Mouse (Mus musculus) limb, embryonic 12.5 days (tissue): ENCODE results near the gene Znrf4. TPM values are rescaled to one million over a fixed set of nuclear protein-coding genes. Genes with fewer than 3 reads are reported as not detected.

Source experiments
- ATAC-seq: fragments of 200-750 bp; cut with Nextera tagmentation; 2 replicates; pipeline ENCODE4 v1.8.0; 2017; ENCODE audit warnings: low read depth, moderate TSS enrichment; ENCODE audit not compliant: insufficient number of reproducible peaks, insufficient read depth, low FRiP score, low TSS enrichment
- H3K27ac ChIP-seq: fragments of 300-500 bp; sonication (generic); 2 replicates; pipeline ENCODE4 v1.5.1; 2016; ENCODE audit warnings: mild to moderate bottlenecking, moderate library complexity
- H3K27me3 ChIP-seq: fragments of 300-500 bp; sonication (generic); 2 replicates; pipeline ENCODE4 v1.6.1; 2016; ENCODE audit warnings: mild to moderate bottlenecking, moderate library complexity
- H3K36me3 ChIP-seq: fragments of 300-500 bp; sonication (generic); 2 replicates; pipeline ENCODE4 v1.6.1; 2016; ENCODE audit warnings: mild to moderate bottlenecking, moderate library complexity
- H3K4me1 ChIP-seq: fragments of 300-500 bp; sonication (generic); replicated peaks from 2 replicates; pipeline ENCODE4 v1.6.1; 2016
- H3K4me2 ChIP-seq: fragments of 300-500 bp; sonication (generic); 2 replicates; pipeline ENCODE4 v1.6.1; 2016; ENCODE audit warnings: mild to moderate bottlenecking, moderate library complexity
- H3K4me3 ChIP-seq: fragments of 300-500 bp; sonication (generic); replicated peaks from 2 replicates; pipeline ENCODE4 v1.5.1; 2016; ENCODE audit warnings: mild to moderate bottlenecking
- H3K9ac ChIP-seq: fragments of 300-500 bp; sonication (generic); replicated peaks from 2 replicates; pipeline ENCODE4 v1.6.1; 2016; ENCODE audit warnings: mild to moderate bottlenecking, moderate library complexity
- H3K9me3 ChIP-seq: fragments of 300-500 bp; sonication (generic); 2 replicates; pipeline ENCODE4 v1.6.1; 2016; ENCODE audit warnings: mild to moderate bottlenecking, moderate library complexity
- WGBS: fragments of 180-500 bp; shearing (Covaris S2); methylation state at CpG from one replicate; pipeline ENCODE4 v1.1.7; 2016; 5-methylcytosine and 5-hydroxymethylcytosine counted together
- polyA plus RNA-seq: library from polyadenylated mRNA; unstranded; fragments of >200 nt; fragmentation: Nextera tagmentation; extraction: Ambion mirVana; gene quantifications from 2 replicates; pipeline ENCODE4 v1.2.1, GENCODE M21; 2016

Gene Znrf4
- polyA plus RNA-seq, 1 experiment from 2014 or later: not detected

- no peaks in the 10 kb centered on the region for H3K9me3 ChIP-seq
- 83% methylated on average over 6 of the region's 6 CpGs for WGBS
- H3K27me3 ChIP-seq: peaks cover 15% of the 10 kb centered on the region
- H3K9ac ChIP-seq: no peak overlapping the region
- H3K4me1 ChIP-seq: peaks cover 61% of the 10 kb centered on the region
- peaks cover 10% of the 10 kb centered on the region; the same call in 1 of the 2 replicates for H3K36me3 ChIP-seq
- no peak overlapping the region for H3K4me3 ChIP-seq
- ATAC-seq: no peak
- 0 out of 2 replicates have a peak overlapping the region, but pooled peaks have one; percentile 4 for H3K27ac ChIP-seq
- no peak overlapping the region for H3K4me2 ChIP-seq
Measured at GRCm38 (mm10) chr17:56466747-56467146, 45.5 kb downstream of the Znrf4 start.

GRCm38 (mm10) chr17:56464817-56465216 lies 47.4 kb downstream of the Znrf4 start:
- no peak overlapping the region for H3K4me2 ChIP-seq
- ATAC-seq: no peak
- H3K36me3 ChIP-seq: peaks cover 10% of the 10 kb centered on the region; the same call in 1 of the 2 replicates
- 0 out of 2 replicates have a peak overlapping the region, but pooled peaks have one; percentile 50 for H3K27ac ChIP-seq
- no peak overlapping the region for H3K4me3 ChIP-seq
- no peak overlapping the region for H3K9ac ChIP-seq
- H3K9me3 ChIP-seq: no peaks in the 10 kb centered on the region
- WGBS: 86% methylated on average over 7 of the region's 7 CpGs
- H3K27me3 ChIP-seq: no peaks in the 10 kb centered on the region; the same call in 1 of the 2 replicates
- H3K4me1 ChIP-seq: peaks cover 61% of the 10 kb centered on the region

- ATAC-seq: no peak
- H3K9me3 ChIP-seq: no peaks in the 10 kb centered on the region
- H3K4me3 ChIP-seq: no peak overlapping the region
- 81% methylated on average over 2 of the region's 2 CpGs for WGBS
- no peak overlapping the region for H3K4me2 ChIP-seq
- peaks cover 61% of the 10 kb centered on the region for H3K4me1 ChIP-seq
- H3K27me3 ChIP-seq: no peaks in the 10 kb centered on the region; the same call in 1 of the 2 replicates
- 0 out of 2 replicates have a peak overlapping the region, but pooled peaks have one; percentile 50 for H3K27ac ChIP-seq
- peaks cover 10% of the 10 kb centered on the region; the same call in 1 of the 2 replicates for H3K36me3 ChIP-seq
- H3K9ac ChIP-seq: no peak overlapping the region
Measured at GRCm38 (mm10) chr17:56464345-56464744, 47.9 kb downstream of the Znrf4 start.

- Histone ChIP-seq H3K9me3 (no peaks in the 10 kb centered on the region), H3K4me2 (peak overlapping the region; percentile 89), H3K36me3 (peaks cover 4% of the 10 kb centered on the region; the same call in 1 of the 2 replicates), H3K27me3 (no peaks in the 10 kb centered on the region), H3K4me3 (no peak overlapping the region; the same call in 1 of the 2 replicates), H3K9ac (peak overlapping the region; percentile 23; the same call in 1 of the 2 replicates), H3K27ac (peak overlapping the region; percentile 98), H3K4me1 (peaks cover 64% of the 10 kb centered on the region)
- WGBS: 16% methylated on average over 1 of the region's 1 CpGs
- ATAC-seq: no peak
Measured at GRCm38 (mm10) chr17:56463500-56463899, 48.7 kb downstream of the Znrf4 start.

- peak overlapping the region; percentile 89 for H3K4me2 ChIP-seq
- no peaks in the 10 kb centered on the region for H3K9me3 ChIP-seq
- peaks cover 59% of the 10 kb centered on the region for H3K4me1 ChIP-seq
- peak overlapping the region; percentile 23; the same call in 1 of the 2 replicates for H3K9ac ChIP-seq
- H3K4me3 ChIP-seq: peak overlapping the region; percentile 70
- WGBS: 2% methylated on average over 17 of the region's 17 CpGs
- peaks cover 6% of the 10 kb centered on the region for H3K36me3 ChIP-seq
- ATAC-seq: no peak; the same call in 1 of the 2 replicates
- no peaks in the 10 kb centered on the region for H3K27me3 ChIP-seq
- H3K27ac ChIP-seq: peak overlapping the region; percentile 98
Measured at GRCm38 (mm10) chr17:56462835-56463455, 49.3 kb downstream of the Znrf4 start.

- under 1% methylated on average over 77 of the region's 77 CpGs for WGBS
- Histone ChIP-seq H3K27me3 (no peaks in the 10 kb centered on the region), H3K4me2 (peak overlapping the region; percentile 89), H3K4me3 (peak overlapping the region; percentile 70), H3K4me1 (peaks cover 50% of the 10 kb centered on the region), H3K27ac (peak overlapping the region; percentile 98), H3K36me3 (peaks cover 13% of the 10 kb centered on the region), H3K9ac (peak overlapping the region; percentile 82), H3K9me3 (no peaks in the 10 kb centered on the region)
- ATAC-seq: peak; percentile 93
Measured at GRCm38 (mm10) chr17:56461771-56462743, 50.2 kb downstream of the Znrf4 start.

Other genes starting within 250 kb of the Znrf4 start
- 3.0 and 3.8 TPM in 2 replicates for gene Ticam1, start 235.6 kb downstream of the Znrf4 start, polyA plus RNA-seq
- 62.7 and 71.7 TPM in 2 replicates for gene Plin3, start 219.6 kb downstream of the Znrf4 start, polyA plus RNA-seq
- not detected in 2 replicates for gene Arrdc5, start 212.1 kb downstream of the Znrf4 start, polyA plus RNA-seq
- 198 and 199 TPM in 2 replicates for gene Uhrf1, start 209.1 kb downstream of the Znrf4 start, polyA plus RNA-seq
- 53.1 and 54.3 TPM in 2 replicates for gene Kdm4b, start 186.4 kb downstream of the Znrf4 start, polyA plus RNA-seq
- gene Ptprs, start 35.9 kb downstream of the Znrf4 start, polyA plus RNA-seq: 113 and 126 TPM in 2 replicates
- gene Gm20219, start 42.0 kb upstream of the Znrf4 start, polyA plus RNA-seq: 1.0 and 1.6 TPM in 2 replicates
- gene Safb2, start 72.2 kb upstream of the Znrf4 start, polyA plus RNA-seq: 103 and 113 TPM in 2 replicates
- 151 and 156 TPM in 2 replicates for gene Safb, start 72.4 kb upstream of the Znrf4 start, polyA plus RNA-seq
- gene 2410015M20Rik, start 97.3 kb upstream of the Znrf4 start, polyA plus RNA-seq: 211 and 216 TPM in 2 replicates
- 1,768 and 1,771 TPM in 2 replicates for gene Rpl36, start 101.0 kb upstream of the Znrf4 start, polyA plus RNA-seq
- 65.1 and 67.0 TPM in 2 replicates for gene Lonp1, start 114.5 kb upstream of the Znrf4 start, polyA plus RNA-seq
- 0.92 and 1.3 TPM in 2 replicates for gene Catsperd, start 115.7 kb upstream of the Znrf4 start, polyA plus RNA-seq
- gene Ranbp3, start 160.9 kb upstream of the Znrf4 start, polyA plus RNA-seq: 110 and 116 TPM in 2 replicates
- gene Ndufa11, start 205.3 kb upstream of the Znrf4 start, polyA plus RNA-seq: 410 and 419 TPM in 2 replicates
- gene Vmac, start 205.6 kb upstream of the Znrf4 start, polyA plus RNA-seq: 16.5 and 23.1 TPM in 2 replicates
- gene Nrtn, start 245.1 kb upstream of the Znrf4 start, polyA plus RNA-seq: 18.9 and 19.6 TPM in 2 replicates